Mouse (Mus musculus) liver, embryonic 18 days (tissue): Measurements from ENCODE around the gene Coro1b. TPM values are rescaled to one million over a fixed set of nuclear protein-coding genes. Genes with fewer than 3 reads are reported as not detected.

ENCODE experiments used
- polyA plus RNA-seq: library from polyadenylated mRNA; depleted of rRNA; stranded (reverse); fragments of >200 nt; gene quantifications from 2 replicates; pipeline ENCODE4 v1.2.3, GENCODE M21; 2012; rRNA removed

Coro1b gene
- 80.4 and 82.0 TPM in 2 replicates for polyA plus RNA-seq

DNA sequence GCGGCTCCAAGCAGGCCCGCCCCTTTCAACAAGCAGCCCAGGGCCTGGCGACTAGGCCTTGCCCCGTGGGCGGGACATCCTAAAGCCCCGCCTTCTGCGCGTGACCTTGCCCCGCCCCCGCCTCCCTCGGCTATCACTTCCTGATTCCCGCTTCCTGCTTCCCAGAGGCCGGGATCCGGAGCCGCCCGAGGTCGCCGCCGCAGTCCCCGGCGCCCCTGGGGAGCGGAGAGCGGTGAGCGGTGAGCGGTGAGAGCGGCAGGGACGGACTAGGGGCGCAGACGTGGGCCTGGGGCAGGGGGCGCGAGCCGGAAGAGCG is at the start of gene Coro1b:
TSS of gene Coro1b (plus strand) at position 129 of the 316 bp plus-strand sequence.

DNA sequence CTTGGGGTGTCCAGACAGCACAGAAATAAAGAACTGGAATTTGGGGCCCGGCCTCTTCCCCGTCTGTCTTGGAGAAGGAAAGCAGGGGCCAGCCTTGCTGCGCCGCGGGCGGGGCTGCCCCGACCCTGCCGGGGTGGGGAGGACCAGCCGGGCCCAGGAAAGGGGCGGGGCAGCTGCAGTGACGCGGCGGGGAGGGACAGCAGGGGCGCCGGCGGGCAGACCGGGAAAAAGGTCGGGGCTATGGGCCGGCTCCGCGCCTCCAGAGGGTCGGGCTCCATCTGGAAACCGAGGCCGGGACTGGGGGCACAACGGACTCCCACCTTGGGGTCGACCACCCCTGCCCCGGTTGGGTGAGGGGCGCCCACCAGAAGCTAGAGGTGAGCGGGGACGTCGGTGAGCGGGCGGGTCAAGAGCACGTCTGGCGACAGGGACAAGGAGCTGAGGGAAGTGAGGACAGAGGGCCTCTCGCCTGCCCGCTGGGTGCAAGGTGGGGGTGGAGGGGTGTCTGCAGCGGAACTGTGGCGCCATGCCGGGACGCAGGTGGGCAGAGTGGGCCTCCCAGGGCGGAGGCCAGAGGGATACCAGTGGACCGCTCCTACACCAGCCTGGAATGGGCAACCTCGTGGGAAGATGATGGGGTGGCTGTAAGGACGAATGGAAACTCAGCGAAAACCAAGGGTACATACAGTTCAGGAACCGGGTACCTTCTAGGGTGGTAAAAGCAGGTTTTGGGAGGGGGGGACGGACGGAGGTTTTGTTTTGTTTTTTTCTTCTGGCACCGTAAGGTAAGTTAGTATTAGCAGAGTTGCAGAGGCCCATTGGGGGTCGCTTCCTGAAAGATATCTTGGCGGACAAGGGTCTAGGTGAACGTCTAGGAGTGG is 48.3 kb upstream of the Coro1b start, which contains the start of gene Pitpnm1:
TSS of gene Pitpnm1 (plus strand) at position 162 of the 881 bp plus-strand sequence.

DNA sequence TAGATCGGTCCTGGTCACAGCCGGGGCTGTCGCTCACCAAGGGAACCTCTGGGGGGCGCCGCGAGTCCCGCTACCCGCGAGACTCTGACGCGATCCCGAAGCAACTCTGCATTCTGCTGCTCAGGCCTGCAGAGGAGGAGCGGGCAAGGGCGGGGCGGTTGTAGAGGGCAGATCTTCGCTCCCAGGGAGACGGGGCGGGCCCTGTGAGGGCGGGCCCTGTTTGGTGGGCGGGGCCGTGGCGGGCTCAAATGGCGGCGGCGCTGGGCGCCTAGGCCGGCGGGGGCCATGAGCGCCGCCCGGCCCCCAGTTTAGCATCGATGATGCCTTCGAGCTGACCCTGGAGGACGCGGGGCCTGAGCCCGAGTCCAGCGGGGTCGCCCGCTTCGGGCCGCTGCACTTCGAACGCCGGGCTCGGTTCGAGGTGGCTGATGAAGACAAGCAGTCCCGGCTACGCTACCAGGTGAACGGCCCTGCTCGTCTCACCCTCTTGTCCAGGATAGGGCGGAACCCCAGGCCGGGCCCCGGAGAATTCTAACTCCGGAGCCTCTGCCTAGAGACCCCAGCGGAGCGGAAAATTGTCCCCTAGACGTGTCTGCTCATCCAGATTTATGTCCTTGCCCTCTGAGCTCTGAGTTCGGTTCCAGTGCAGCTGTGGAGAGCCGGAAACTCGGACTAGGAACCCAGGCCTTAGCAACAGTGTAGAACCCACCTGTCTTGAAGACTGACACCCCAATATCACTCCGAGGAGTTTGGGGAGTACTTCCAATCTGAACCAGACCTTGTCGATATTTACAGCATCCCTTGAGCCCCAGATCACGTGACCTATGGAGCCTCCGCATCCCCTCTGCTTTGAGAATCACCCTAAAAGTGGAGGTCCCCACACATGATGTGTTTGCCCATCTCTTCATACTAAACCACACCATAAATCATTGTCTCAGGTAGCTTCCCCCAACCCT is 22.4 kb upstream of the Coro1b start, which contains the start of gene Aip:
TSS of gene Aip (minus strand) at position 118 of the 956 bp plus-strand sequence.

DNA sequence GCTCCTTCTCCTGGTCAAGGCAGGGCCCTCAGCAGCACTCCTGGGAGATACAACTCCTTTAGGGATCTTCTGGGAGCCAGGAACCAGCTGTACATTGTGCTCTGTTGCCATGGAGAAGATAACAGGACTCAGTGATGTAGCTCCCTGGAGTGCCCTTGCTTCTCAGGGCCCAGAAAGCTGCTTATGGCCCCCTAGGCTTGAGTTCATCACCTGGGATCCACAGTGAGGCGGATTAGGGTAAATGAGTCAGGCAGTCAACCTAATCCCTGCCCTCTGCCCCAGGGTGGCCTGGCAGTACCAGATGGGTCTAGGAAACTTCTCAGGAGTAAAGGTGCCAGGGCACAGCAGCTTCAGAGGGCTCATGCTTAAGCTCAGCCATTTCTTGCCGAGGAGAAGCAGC is 9.0 kb upstream of the Coro1b start, which contains the start of gene Gpr152:
TSS of gene Gpr152 (plus strand) at position 342 of the 400 bp plus-strand sequence.

DNA sequence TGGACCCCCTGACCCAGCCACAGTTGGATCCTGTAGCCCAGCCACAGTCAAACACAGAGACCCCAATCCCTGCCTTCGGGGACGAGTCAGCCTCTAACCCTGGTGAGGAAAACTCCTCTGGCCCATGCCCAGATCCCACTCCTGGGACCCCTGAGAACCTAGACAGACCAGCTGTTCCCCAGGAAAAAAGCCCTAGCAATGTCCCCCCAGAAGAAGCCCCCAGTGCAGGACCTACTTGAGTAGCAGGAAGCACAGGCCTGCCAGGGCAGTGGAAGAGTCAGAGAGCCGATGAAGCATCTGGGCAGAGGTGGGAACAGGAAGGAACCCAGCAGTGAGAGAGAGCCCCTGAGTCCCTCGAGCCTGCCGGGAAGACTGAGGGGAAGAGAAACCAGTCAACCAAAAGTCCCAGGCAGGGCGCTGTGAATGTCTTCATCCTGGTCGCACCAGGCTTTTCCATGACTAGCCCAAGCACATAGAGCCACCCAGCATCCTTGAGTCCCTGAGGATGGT is 4.6 kb upstream of the Coro1b start, which contains the start of gene Cabp4:
TSS of gene Cabp4 (minus strand) at position 275 of the 510 bp plus-strand sequence.

DNA sequence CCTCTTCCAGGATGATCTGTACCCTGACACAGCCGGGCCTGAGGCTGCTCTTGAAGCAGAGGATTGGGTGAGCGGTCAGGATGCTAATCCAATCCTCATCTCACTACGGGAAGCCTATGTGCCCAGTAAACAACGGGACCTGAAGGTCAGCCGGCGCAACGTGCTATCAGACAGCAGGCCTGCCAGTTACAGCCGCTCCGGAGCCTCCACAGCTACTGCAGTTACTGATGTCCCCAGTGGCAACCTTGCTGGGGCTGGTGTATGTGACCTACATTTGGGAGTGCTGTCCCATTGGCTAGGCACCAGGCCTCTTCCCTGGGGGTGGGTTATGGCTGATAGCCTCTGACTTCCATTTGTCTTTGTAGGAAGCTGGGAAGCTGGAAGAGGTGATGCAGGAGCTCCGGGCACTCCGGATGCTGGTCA is 4.8 kb downstream of the Coro1b start, which contains the start of gene Ptprcap:
TSS of gene Ptprcap (plus strand) at position 373 of the 423 bp plus-strand sequence.

DNA sequence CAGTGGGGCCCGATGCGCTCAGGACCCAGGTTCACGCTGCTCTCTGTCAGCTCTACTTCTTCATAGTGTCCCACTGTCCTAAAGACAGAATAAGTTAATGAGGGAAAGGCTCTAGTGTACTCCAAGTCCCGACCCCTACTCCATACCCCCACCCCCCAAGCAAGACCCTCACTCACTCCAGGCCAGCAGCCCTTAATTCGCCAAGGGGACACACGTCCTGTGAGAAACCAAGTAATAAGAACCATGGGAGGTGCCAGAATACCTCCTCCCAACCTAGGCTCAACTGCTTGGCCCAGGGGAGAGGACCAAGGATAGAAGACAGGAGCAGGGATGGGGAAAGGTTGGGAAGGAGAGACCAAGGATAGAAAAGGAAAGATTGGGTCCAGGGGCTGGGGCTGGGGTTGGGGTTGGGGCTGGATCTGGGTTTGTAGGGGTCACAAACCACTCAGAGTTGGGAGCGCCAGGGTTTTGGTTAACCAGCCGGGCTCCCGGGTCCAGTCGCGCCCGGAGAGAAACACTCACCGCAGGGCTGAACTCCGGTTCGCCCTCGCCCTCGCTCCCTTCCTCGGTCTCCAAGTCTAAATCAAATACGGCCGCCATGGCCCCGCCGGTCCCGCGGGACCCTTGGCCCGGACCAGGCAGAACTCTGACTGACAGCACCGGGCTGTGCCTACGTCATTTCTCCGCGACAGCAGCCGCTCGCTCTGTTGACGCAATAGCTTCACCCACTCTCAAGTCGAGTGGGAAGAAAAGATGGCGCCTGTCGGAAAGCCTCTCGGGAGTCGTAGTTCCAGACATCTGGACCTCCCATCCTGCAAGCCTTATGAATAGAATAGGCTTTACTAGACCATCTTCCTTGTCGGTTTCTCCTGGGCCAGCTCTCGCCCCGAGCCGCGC is 14.5 kb downstream of the Coro1b start, which contains the start of gene Rps6kb2:
TSS of gene Rps6kb2 (minus strand) at position 709 of the 897 bp plus-strand sequence.

DNA sequence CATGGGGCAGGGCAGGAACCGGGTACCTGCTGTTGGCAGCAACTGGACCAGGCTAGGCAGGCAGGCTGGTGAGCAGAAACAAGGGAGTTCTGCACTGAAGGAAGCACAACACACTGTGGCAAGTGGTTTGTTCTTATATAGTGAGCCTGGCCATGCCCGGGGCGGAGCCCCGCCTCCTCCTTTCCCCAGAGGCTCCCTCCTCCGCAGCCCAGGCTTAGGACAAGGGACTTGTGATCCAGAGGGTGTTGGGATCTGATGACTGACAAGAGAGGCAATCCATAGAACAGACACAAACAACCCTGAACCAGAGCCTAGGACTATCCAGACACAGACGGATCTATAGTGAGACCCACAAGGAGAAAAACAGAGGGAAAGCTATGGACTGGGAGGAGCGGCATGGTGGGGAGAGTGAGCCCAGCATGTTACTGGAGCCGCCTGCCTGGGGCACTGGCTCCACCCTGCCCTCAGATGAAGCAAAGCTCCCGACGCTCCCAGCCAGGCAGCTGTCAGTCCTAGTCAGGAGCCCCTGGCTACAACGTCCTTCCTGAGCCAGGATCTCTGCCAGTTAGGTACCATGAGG is 27.0 kb downstream of the Coro1b start, which contains the start of gene Carns1:
TSS of gene Carns1 (minus strand) at position 112 of the 580 bp plus-strand sequence.

DNA sequence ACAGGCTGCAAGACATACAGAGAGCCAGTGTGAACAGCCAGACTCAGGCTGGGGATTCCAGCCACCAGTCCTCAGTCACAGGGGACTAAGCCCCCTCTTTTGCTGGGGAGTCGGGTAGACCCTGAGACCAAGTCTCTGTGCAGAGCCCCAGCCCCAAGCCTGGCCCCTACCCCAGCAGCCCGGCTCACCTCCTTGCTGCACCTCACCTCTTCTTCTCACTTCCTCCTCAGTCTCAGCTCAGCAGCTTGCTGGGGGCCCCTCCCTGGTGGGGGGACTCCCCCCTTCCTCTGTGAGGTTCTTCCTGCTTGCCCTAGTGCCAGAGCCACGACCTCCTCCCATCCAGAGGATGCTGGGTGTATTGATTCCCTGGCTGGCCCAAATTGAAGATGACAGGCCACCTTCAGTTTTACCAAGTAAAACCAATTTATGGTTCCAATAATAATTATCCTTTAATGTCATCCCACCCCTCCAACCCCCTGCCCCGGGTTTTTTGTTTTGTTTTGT is 42.5 kb downstream of the Coro1b start, which contains the start of gene Tbc1d10c:
TSS of gene Tbc1d10c (minus strand) at position 454 of the 504 bp plus-strand sequence.

DNA sequence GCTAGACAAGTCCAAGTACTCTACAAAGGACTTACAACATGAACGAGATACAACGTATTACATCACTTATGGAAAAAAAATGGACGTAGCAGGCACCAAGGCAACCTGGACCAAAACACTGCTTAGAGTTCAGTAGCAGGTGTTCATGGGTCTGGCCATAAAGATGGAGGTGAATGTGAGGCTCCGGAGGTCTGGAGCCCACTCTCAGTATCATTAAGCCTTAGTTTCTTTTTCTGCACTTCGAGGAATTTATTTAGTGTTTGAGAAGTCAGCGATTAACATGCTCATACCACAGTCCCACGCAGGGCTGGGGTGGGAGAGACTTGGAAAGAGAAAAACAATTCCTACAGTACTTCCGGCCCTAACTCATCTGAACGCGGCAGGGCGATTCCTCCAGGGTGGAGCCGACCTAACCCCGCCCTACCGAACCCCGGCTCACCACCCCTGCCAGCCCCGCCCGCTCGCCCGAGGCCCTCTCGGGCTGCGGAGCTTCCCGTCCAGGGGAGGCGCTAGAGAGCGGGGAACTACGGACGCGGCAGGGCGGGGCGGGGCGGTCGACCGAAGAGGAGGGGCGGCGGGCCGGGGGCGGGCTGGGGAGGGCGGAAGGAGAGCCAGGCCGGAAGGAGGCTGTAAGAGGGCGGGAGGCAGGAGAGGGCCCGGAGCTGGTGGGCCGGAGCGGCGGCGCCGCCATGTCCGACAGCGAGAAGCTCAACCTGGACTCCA is 43.3 kb downstream of the Coro1b start, which contains the start of gene Ppp1ca:
TSS of gene Ppp1ca (plus strand) at position 538 of the 723 bp plus-strand sequence.

DNA sequence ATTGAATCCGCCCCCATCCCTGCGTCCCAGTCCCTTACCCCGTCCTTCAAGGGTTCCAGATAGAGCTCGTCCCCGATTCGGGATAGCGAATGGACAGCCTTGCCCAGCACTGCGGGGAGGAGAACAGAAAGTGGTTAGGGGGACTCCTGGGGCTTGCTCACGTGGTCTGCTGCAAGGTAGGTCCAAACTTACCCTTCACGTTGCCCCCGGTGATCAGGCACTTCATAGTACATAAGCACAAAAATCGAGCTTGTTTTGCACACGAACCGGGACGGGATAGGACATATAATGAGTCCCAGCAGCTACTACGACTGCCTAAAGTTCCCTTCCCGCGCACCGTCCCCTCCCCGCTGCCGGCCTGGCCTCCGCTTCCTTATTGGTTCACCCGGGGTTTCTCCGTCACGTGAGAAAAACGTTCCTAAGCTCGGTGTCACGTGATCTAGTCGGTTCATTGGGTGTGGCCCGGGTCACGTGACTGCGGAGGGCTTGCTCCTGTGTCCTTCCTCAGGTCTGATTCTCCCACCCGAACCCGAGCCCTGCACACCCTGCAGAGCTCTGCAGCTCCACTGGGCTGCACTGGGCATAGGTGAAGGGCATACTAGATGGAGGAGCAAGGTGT is 53.0 kb downstream of the Coro1b start, which contains the start of gene Rad9a:
TSS of gene Rad9a (minus strand) at position 372 of the 619 bp plus-strand sequence.

Other genes with a start within 250 kb of the Coro1b start
- gene Tcirg1, start 241.5 kb upstream of the Coro1b start, polyA plus RNA-seq: 87.5 and 103 TPM in 2 replicates
- gene Ndufs8, start 235.8 kb upstream of the Coro1b start, polyA plus RNA-seq: 113 and 118 TPM in 2 replicates
- 9.4 and 9.6 TPM in 2 replicates for gene Aldh3b1, start 218.8 kb upstream of the Coro1b start, polyA plus RNA-seq
- 56.6 and 56.7 TPM in 2 replicates for gene Unc93b1, start 213.4 kb upstream of the Coro1b start, polyA plus RNA-seq
- 0.14 and 0.28 TPM in 2 replicates for gene Aldh3b3, start 190.0 kb upstream of the Coro1b start, polyA plus RNA-seq
- gene Aldh3b2, start 176.3 kb upstream of the Coro1b start, polyA plus RNA-seq: 0.11 and 0.17 TPM in 2 replicates
- 11.6 and 14.0 TPM in 2 replicates for gene Acy3, start 162.0 kb upstream of the Coro1b start, polyA plus RNA-seq
- gene Tbx10, start 155.9 kb upstream of the Coro1b start, polyA plus RNA-seq: not detected in 2 replicates
- gene Nudt8, start 148.0 kb upstream of the Coro1b start, polyA plus RNA-seq: 2.2 and 2.5 TPM in 2 replicates
- gene Gm49405, start 148.0 kb upstream of the Coro1b start, polyA plus RNA-seq: 0.61 and 0.75 TPM in 2 replicates
- gene Doc2g, start 145.3 kb upstream of the Coro1b start, polyA plus RNA-seq: 1.7 and 2.2 TPM in 2 replicates
- 80.0 and 84.9 TPM in 2 replicates for gene Ndufv1, start 135.8 kb upstream of the Coro1b start, polyA plus RNA-seq
- gene Gstp1, start 110.6 kb upstream of the Coro1b start, polyA plus RNA-seq: 320 and 356 TPM in 2 replicates
- gene Gstp2, start 102.6 kb upstream of the Coro1b start, polyA plus RNA-seq: 5.6 and 7.9 TPM in 2 replicates
- 225 and 276 TPM in 2 replicates for gene Gstp3, start 89.0 kb upstream of the Coro1b start, polyA plus RNA-seq
- gene Cabp2, start 67.0 kb upstream of the Coro1b start, polyA plus RNA-seq: 0.32 and 0.84 TPM in 2 replicates
- gene Cdk2ap2, start 51.4 kb upstream of the Coro1b start, polyA plus RNA-seq: 72.2 and 73.8 TPM in 2 replicates
- gene Pitpnm1, start 48.6 kb upstream of the Coro1b start, polyA plus RNA-seq: 13.3 and 16.3 TPM in 2 replicates
- gene Aip, start 22.8 kb upstream of the Coro1b start, polyA plus RNA-seq: 35.5 and 43.9 TPM in 2 replicates
- not detected in 2 replicates for gene Gpr152, start 8.8 kb upstream of the Coro1b start, polyA plus RNA-seq
- gene Cabp4, start 4.6 kb upstream of the Coro1b start, polyA plus RNA-seq: 0.22 and 0.31 TPM in 2 replicates
- gene Ptprcap, start 5.0 kb downstream of the Coro1b start, polyA plus RNA-seq: 21.9 and 27.1 TPM in 2 replicates
- 14.6 and 16.1 TPM in 2 replicates for gene Rps6kb2, start 14.7 kb downstream of the Coro1b start, polyA plus RNA-seq
- gene Carns1, start 26.9 kb downstream of the Coro1b start, polyA plus RNA-seq: 2.3 and 2.4 TPM in 2 replicates
- 9.0 and 11.5 TPM in 2 replicates for gene Tbc1d10c, start 42.7 kb downstream of the Coro1b start, polyA plus RNA-seq
- 176 and 177 TPM in 2 replicates for gene Ppp1ca, start 43.4 kb downstream of the Coro1b start, polyA plus RNA-seq
- 13.6 and 14.5 TPM in 2 replicates for gene Rad9a, start 53.0 kb downstream of the Coro1b start, polyA plus RNA-seq
- 2.0 and 2.2 TPM in 2 replicates for gene Clcf1, start 65.6 kb downstream of the Coro1b start, polyA plus RNA-seq
- gene AC109138.7, start 65.7 kb downstream of the Coro1b start, polyA plus RNA-seq: not detected in 2 replicates
- 34.3 and 34.5 TPM in 2 replicates for gene Pold4, start 83.3 kb downstream of the Coro1b start, polyA plus RNA-seq
- gene Ssh3, start 120.6 kb downstream of the Coro1b start, polyA plus RNA-seq: 7.4 and 8.0 TPM in 2 replicates
- 2.0 and 2.2 TPM in 2 replicates for gene Ankrd13d, start 134.5 kb downstream of the Coro1b start, polyA plus RNA-seq
- gene Grk2, start 157.6 kb downstream of the Coro1b start, polyA plus RNA-seq: 35.7 and 42.3 TPM in 2 replicates
- gene Kdm2a, start 249.7 kb downstream of the Coro1b start, polyA plus RNA-seq: 17.7 and 20.3 TPM in 2 replicates